Mouse (Mus musculus) G1E (cell line): ENCODE data around the gene Mkrn2. TPM values are rescaled to one million over a fixed set of nuclear protein-coding genes. Genes with fewer than 3 reads are reported as not detected.

Experiments used
- ATAC-seq: 2 replicates; pipeline ENCODE4 v1.8.0; 2016; ENCODE audit warnings: mild to moderate bottlenecking; ENCODE audit not compliant: insufficient number of reproducible peaks, poor library complexity, low FRiP score, severe bottlenecking; ENCODE audit errors: extremely low read depth
- DNase-seq: peaks from one replicate; pipeline ENCODE4 v3.0.0; 2012; ENCODE audit warnings: low spot score
- H3K27me3 ChIP-seq: 2 replicates; pipeline ENCODE4 v1.6.1; 2012; ENCODE audit warnings: mild to moderate bottlenecking, low read length, inconsistent platforms; ENCODE audit not compliant: insufficient read depth
- H3K36me3 ChIP-seq: replicated peaks from 2 replicates; pipeline ENCODE3; 2012; ENCODE audit warnings: mild to moderate bottlenecking, inconsistent platforms
- H3K4me1 ChIP-seq: 2 replicates; pipeline ENCODE4 v1.6.1; 2012; ENCODE audit warnings: low read depth, low read length, inconsistent platforms, mixed read lengths; ENCODE audit not compliant: insufficient read depth
- H3K4me3 ChIP-seq: 2 replicates; pipeline ENCODE4 v1.5.1; 2012; ENCODE audit warnings: low read depth, mild to moderate bottlenecking, inconsistent platforms, low read length, moderate library complexity, mixed read lengths
- H3K9me3 ChIP-seq: replicated peaks from 2 replicates; pipeline ENCODE4 v1.6.1; 2012; ENCODE audit warnings: inconsistent platforms
- CTCF ChIP-seq: IDR thresholded peaks from 2 replicates; pipeline ENCODE4 v1.5.1; 2012; ENCODE audit warnings: low read depth, low read length, inconsistent platforms, mixed read lengths
- GATA1 ChIP-seq: IDR thresholded peaks from 2 replicates; pipeline ENCODE4 v1.6.1; 2012; ENCODE audit warnings: borderline replicate concordance, low read length, inconsistent platforms, mixed read lengths
- GATA2 ChIP-seq: IDR thresholded peaks from 2 replicates; pipeline ENCODE4 v1.6.1; 2012; ENCODE audit warnings: low read depth, low read length, inconsistent platforms, borderline replicate concordance
- POLR2AphosphoS5 ChIP-seq: IDR thresholded peaks from 2 replicates; pipeline ENCODE4 v1.6.1; 2012; ENCODE audit warnings: low read depth, low read length, inconsistent platforms; ENCODE audit not compliant: insufficient replicate concordance
- TAL1 ChIP-seq: conservative IDR thresholded peaks from 2 replicates; pipeline ENCODE4 v1.6.1; 2012; ENCODE audit warnings: low read depth, low read length, inconsistent platforms, mixed read lengths
- polyA plus RNA-seq: library from polyadenylated mRNA; stranded (reverse); fragments of >175 nt; gene quantifications from 2 replicates; pipeline ENCODE4 v1.2.3, GENCODE M21; 2012
- total RNA-seq, 2 experiments: library from RNA; stranded (forward) in 1 of 2; stranded (reverse) in 1 of 2; fragments of 200-1000 nt in 1 of 2; fragments of >200 nt in 1 of 2; fragmentation: Nextera tagmentation in 1 of 2; gene quantifications; 2 replicates each; pipeline ENCODE4 v1.2.3; 2014 to 2017

The Mkrn2 gene
- total and polyA plus RNA-seq, 3 experiments = 18.4 to 24.5 (median 21.5) TPM

- Histone ChIP-seq H3K9me3 (no peaks in the 10 kb centered on the region), H3K4me3 (no peak overlapping the region), H3K4me1 (no peaks in the 10 kb centered on the region), H3K27me3 (no peaks in the 10 kb centered on the region), H3K36me3 (peaks cover 84% of the 10 kb centered on the region)
- DNase-seq (no peak), ATAC-seq (no peak)
- no peak for TF ChIP-seq POLR2AphosphoS5
- TF ChIP-seq TAL1 = no peak
- no peak for TF ChIP-seq GATA2
- no peak for TF ChIP-seq GATA1
- TF ChIP-seq CTCF = no peak
These were observed 24.3 kb upstream of the Mkrn2 start for GRCm38 (mm10) chr6:115577407-115577806.

GRCm38 (mm10) chr6:115577941-115578340, 23.8 kb upstream of the Mkrn2 start:
- TF ChIP-seq GATA2 (no peak), GATA1 (no peak), CTCF (no peak), POLR2AphosphoS5 (no peak)
- Histone ChIP-seq H3K36me3 (peaks cover 80% of the 10 kb centered on the region), H3K4me3 (no peak overlapping the region), H3K27me3 (no peaks in the 10 kb centered on the region), H3K9me3 (no peaks in the 10 kb centered on the region), H3K4me1 (no peaks in the 10 kb centered on the region)
- DNase-seq (no peak), ATAC-seq (no peak)

DNA sequence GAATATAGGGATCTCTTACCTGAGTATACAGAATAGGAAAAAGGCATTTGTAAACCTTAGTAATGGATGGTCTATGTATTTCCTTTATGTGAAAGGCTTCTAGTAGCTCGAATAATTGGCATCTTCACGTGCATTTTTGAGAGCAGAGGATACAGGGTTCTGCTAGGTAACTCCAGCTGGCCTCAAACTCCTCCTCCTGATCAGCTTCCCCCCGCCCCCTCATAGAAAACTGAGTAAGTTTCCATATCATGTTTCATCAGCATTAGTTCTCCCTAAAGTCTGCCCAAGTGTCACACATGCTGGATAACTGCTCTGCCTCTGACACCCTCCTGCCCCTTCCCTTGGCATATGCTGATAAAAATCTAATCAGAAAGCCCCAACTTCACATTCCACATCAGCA, 20.9 kb upstream of the Mkrn2 start:
- Histone ChIP-seq H3K36me3 (peaks cover 57% of the 10 kb centered on the region), H3K4me1 (peaks cover 13% of the 10 kb centered on the region)
- DNase-seq = no peak

DNA sequence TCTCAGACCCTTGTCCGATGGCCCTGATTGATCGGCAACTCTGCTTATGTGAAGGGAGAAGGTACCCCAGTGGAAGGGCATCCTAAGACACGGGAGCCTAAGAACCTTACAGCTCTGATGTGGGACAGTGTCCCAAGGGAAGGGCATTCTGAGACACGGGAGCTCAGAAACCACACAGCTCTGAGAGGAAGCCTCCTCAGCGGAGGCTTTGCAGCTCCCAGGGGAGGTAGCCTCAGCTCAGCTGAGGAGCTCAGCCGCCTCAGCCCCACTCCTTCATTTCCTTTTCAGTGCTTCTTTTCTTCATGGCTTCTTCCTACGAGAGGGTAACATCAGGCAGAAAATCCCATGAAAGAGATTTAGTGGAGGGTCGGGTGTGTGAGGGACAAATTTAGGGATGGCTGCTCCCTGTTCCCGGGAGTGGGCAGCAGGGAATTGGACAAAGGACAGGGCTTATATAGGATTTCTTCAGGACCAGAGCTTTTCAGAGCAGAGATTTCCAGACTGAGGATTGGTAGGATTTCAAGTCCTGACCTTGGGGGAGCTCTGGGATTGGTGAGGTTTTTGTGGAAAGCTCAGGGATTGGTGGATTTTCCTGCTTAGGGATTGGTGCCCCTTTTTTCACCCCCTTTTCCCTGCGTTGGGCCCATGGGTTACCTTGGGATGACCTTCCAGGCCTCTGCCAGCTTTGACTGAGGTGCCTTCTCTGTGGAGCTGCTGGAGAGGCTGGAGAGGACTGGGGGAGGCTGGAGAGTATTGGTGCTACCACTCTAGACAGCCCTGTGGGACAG, 19.2 kb upstream of the Mkrn2 start:
- peaks cover 13% of the 10 kb centered on the region for H3K4me1 ChIP-seq
- no peaks in the 10 kb centered on the region for H3K27me3 ChIP-seq
- ATAC-seq = no peak
- TF ChIP-seq GATA1 = no peak
- no peak overlapping the region for H3K4me3 ChIP-seq
- no peaks in the 10 kb centered on the region for H3K9me3 ChIP-seq
- no peak for DNase-seq
- peaks cover 40% of the 10 kb centered on the region for H3K36me3 ChIP-seq

More for the DNA sequence above, 20.9 kb upstream of the Mkrn2 start:
- Histone ChIP-seq H3K4me3 (no peak overlapping the region), H3K9me3 (no peaks in the 10 kb centered on the region), H3K27me3 (no peaks in the 10 kb centered on the region)
- no peak for TF ChIP-seq GATA1
- no peak for TF ChIP-seq GATA2
- no peak for TF ChIP-seq CTCF
- no peak for TF ChIP-seq TAL1
- no peak for TF ChIP-seq POLR2AphosphoS5
- no peak for ATAC-seq

DNA sequence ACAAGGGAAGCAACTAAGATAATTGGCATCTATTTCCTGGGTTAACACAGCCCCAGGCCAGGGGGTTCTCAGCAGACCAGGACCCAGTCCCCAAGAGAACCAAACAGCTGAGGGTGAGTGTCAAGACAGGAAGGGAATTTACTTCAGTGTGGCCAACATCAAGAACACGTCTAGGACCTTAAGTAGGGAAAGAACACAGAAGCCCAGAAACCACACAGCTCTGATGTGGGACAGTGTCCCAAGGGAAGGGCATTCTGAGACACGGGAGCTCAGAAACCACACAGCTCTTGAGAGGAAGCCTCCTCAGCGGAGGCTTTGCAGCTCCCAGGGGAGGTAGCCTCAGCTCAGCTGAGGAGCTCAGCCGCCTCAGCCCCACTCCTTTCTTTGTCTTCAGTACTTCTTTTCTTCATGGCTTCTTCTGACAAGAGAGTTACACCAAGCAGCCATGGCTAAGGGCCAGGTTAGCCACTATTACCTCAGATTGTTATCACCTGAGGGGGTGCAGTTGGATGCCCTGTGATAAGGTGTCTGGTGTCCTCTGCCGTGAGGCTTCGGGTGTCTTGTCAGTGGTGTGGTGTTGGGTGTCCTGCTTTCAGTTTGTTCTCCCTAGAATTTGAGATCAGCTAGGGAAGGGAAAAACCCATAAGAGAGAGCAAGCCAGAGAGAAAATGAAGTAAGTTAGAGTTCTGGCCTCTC, 18.1 kb upstream of the Mkrn2 start:
- DNase-seq = no peak
- no peak overlapping the region for H3K4me3 ChIP-seq
- peaks cover 15% of the 10 kb centered on the region for H3K4me1 ChIP-seq
- H3K9me3 ChIP-seq = no peaks in the 10 kb centered on the region
- H3K36me3 ChIP-seq = peaks cover 30% of the 10 kb centered on the region
- H3K27me3 ChIP-seq = no peaks in the 10 kb centered on the region; the same call in 1 of the 2 replicates
- ATAC-seq = no peak
- no peak for TF ChIP-seq CTCF
- no peak for TF ChIP-seq GATA2
- no peak for TF ChIP-seq POLR2AphosphoS5
- TF ChIP-seq GATA1 = no peak
- no peak for TF ChIP-seq TAL1

GRCm38 (mm10) chr6:115584176-115584575, 17.5 kb upstream of the Mkrn2 start:
- TF ChIP-seq CTCF = no peak
- TF ChIP-seq TAL1 = no peak
- no peak for TF ChIP-seq GATA2
- TF ChIP-seq GATA1 = no peak
- TF ChIP-seq POLR2AphosphoS5 = no peak
- Histone ChIP-seq H3K4me3 (no peak overlapping the region), H3K9me3 (no peaks in the 10 kb centered on the region), H3K27me3 (no peaks in the 10 kb centered on the region; the same call in 1 of the 2 replicates), H3K36me3 (peaks cover 24% of the 10 kb centered on the region), H3K4me1 (peaks cover 15% of the 10 kb centered on the region)
- no peak for DNase-seq
- ATAC-seq = no peak
